Mouse (Mus musculus) ES-E14 (cell line): ENCODE results near the gene Gm10570. TPM values are rescaled to one million over a fixed set of nuclear protein-coding genes. Genes with fewer than 3 reads are reported as not detected.

Experiments
- DNase-seq: peaks from one replicate; pipeline ENCODE4 v3.0.0-alpha.2; 2013; ENCODE audit warnings: low read depth, low spot score
- H3K27ac ChIP-seq: 2 replicates; pipeline ENCODE4 v1.5.1; 2012; ENCODE audit warnings: low read depth, mild to moderate bottlenecking, low read length, moderate library complexity, mixed read lengths; ENCODE audit not compliant: poor library complexity, insufficient read depth, severe bottlenecking
- H3K36me3 ChIP-seq: 2 replicates; pipeline ENCODE4 v1.6.1; 2012; ENCODE audit warnings: mild to moderate bottlenecking, low read length, moderate library complexity, mixed read lengths; ENCODE audit not compliant: control insufficient read depth, poor library complexity, insufficient read depth, severe bottlenecking
- H3K4me1 ChIP-seq, 2 experiments: fragments of 150-350 bp in 1 of 2; sonication (generic) in 1 of 2; 2 replicates each; pipeline ENCODE4 v1.6.1; 2012; ENCODE audit warnings: low read length in 2 of 2, mild to moderate bottlenecking in 1 of 2, mixed read lengths in 1 of 2; ENCODE audit not compliant: control insufficient read depth in 2 of 2, insufficient read depth in 2 of 2, poor library complexity in 1 of 2
- H3K4me3 ChIP-seq, 2 experiments: fragments of 150-350 bp in 1 of 2; sonication (generic) in 1 of 2; 2 replicates each; pipeline ENCODE4 v1.5.1; 2012; ENCODE audit warnings: low read length in 2 of 2, low read depth in 1 of 2, mild to moderate bottlenecking in 1 of 2, mixed read lengths in 1 of 2; ENCODE audit not compliant: insufficient read depth in 1 of 2, poor library complexity in 1 of 2, severe bottlenecking in 1 of 2
- H3K9ac ChIP-seq: 2 replicates; pipeline ENCODE4 v1.6.1; 2012; ENCODE audit warnings: low read depth, mild to moderate bottlenecking, low read length, mixed read lengths; ENCODE audit not compliant: poor library complexity, insufficient read depth, severe bottlenecking
- H3K9me3 ChIP-seq: fragments of 150-350 bp; sonication (generic); 2 replicates; pipeline ENCODE4 v1.6.1; 2012; ENCODE audit warnings: low read depth, mild to moderate bottlenecking, low read length; ENCODE audit not compliant: control insufficient read depth, insufficient read depth
- CHD2 ChIP-seq: IDR thresholded peaks from 2 replicates; pipeline ENCODE4 v1.6.1; 2014; ENCODE audit warnings: mild to moderate bottlenecking, low read depth, low read length, inconsistent platforms
- HCFC1 ChIP-seq: IDR thresholded peaks from 2 replicates; pipeline ENCODE4 v1.6.1; 2012; ENCODE audit warnings: low read length, inconsistent platforms, borderline replicate concordance; ENCODE audit not compliant: insufficient read depth
- MAFK ChIP-seq: IDR thresholded peaks from 2 replicates; pipeline ENCODE4 v1.6.1; 2014; ENCODE audit warnings: mild to moderate bottlenecking, low read depth, low read length, inconsistent platforms; ENCODE audit not compliant: insufficient read depth
- ZC3H11A ChIP-seq: IDR thresholded peaks from 2 replicates; pipeline ENCODE4 v1.6.1; 2012; ENCODE audit warnings: low read depth, mild to moderate bottlenecking, inconsistent platforms, low read length, borderline replicate concordance
- ZNF384 ChIP-seq: IDR thresholded peaks from 2 replicates; pipeline ENCODE4 v1.6.1; 2012; ENCODE audit warnings: low read depth, low read length, inconsistent platforms
- in situ Hi-C, 2 experiments: fragments of 600-800 bp; cut with MboI; formaldehyde crosslinking; loops; one replicate each; pipeline ENCODE4 v1.15.1; 2025; ENCODE audit warnings: low sequenced_read_pairs in 2 of 2, inconsistent platforms in 1 of 2; ENCODE audit not compliant: unreplicated experiment in 2 of 2
- total RNA-seq: library from RNA; depleted of rRNA; stranded (reverse); fragments of 300-350 nt; gene quantifications from 2 replicates; pipeline ENCODE4 v1.2.3, GENCODE M21; 2012

Gene Gm10570
- total RNA-seq, 1 experiment: 0.49 TPM

- Histone ChIP-seq H3K27ac (no peak overlapping the region), H3K36me3 (no peaks in the 10 kb centered on the region), H3K4me3 (peak overlapping the region; percentile 82 to 92), H3K4me1 (peaks cover 0 to 5% of the 10 kb centered on the region in 2 experiments; a peak in 3 of 4 replicates), H3K9ac (peak overlapping the region; percentile 69), H3K9me3 (no peaks in the 10 kb centered on the region)
- in situ Hi-C loops: no loop called here
- no peak for DNase-seq
- TF ChIP-seq ZC3H11A (no peak), ZNF384 (no peak), CHD2 (no peak), MAFK (no peak), HCFC1 (no peak)
Observed at GRCm38 (mm10) chr4:130275016-130275822, 33.3 kb downstream of the Gm10570 start.

GRCm38 (mm10) chr4:130274346-130275015, 34.0 kb downstream of the Gm10570 start:
- peak overlapping the region; percentile 69 for H3K9ac ChIP-seq
- H3K36me3 ChIP-seq: no peaks in the 10 kb centered on the region
- no peak overlapping the region for H3K27ac ChIP-seq
- H3K4me1 ChIP-seq: peaks cover 0 to 5% of the 10 kb centered on the region in 2 experiments; a peak in 3 of 4 replicates
- in situ Hi-C loops: no loop called here
- no peaks in the 10 kb centered on the region for H3K9me3 ChIP-seq
- peak overlapping the region; percentile 82 to 92 for H3K4me3 ChIP-seq
- TF ChIP-seq ZC3H11A (no peak), MAFK (no peak), ZNF384 (no peak)
- no peak for DNase-seq

DNA sequence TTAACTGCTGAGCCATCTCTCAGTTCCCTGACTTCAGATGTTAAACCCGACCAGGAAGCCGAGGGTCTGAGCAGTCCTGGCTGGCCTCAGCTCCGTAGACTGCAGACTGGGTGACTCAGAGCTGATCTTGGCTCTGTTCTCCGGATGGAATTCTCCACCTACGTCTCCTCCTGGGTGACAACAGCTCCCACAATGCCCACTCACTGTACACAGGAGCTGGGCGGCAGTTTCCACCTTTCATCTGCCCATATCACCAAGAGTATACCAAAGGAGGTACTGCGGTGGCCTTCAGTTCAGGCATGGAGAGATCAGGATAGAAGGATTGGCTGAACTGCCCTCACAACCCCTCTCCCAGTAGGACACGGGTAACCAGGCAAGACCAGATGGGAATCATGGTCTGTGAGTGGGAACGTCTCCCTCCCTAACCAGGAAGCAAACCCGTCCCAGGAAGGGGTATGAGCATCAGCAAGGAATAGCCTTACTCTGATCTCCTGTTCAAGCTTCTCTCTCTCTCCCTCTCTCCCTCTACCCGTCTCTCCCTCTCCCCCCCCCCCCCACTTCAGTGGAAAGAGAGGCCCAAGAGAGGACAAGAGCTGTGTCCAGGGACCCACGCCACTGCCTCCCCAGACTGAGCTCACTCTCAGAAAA, 34.7 kb downstream of the Gm10570 start:
- in situ Hi-C loops: no loop called here
- peak overlapping the region; percentile 2 to 92; a peak in 3 of 4 replicates for H3K4me3 ChIP-seq
- no peaks in the 10 kb centered on the region for H3K36me3 ChIP-seq
- H3K27ac ChIP-seq: no peak overlapping the region
- TF ChIP-seq MAFK: no peak
- no peak for TF ChIP-seq HCFC1
- no peak for TF ChIP-seq ZNF384
- TF ChIP-seq CHD2: no peak
- no peak for TF ChIP-seq ZC3H11A
- H3K9me3 ChIP-seq: no peaks in the 10 kb centered on the region
- no peak overlapping the region for H3K9ac ChIP-seq
- H3K4me1 ChIP-seq: peaks cover 0 to 5% of the 10 kb centered on the region in 2 experiments; a peak in 3 of 4 replicates
- DNase-seq: no peak

DNA sequence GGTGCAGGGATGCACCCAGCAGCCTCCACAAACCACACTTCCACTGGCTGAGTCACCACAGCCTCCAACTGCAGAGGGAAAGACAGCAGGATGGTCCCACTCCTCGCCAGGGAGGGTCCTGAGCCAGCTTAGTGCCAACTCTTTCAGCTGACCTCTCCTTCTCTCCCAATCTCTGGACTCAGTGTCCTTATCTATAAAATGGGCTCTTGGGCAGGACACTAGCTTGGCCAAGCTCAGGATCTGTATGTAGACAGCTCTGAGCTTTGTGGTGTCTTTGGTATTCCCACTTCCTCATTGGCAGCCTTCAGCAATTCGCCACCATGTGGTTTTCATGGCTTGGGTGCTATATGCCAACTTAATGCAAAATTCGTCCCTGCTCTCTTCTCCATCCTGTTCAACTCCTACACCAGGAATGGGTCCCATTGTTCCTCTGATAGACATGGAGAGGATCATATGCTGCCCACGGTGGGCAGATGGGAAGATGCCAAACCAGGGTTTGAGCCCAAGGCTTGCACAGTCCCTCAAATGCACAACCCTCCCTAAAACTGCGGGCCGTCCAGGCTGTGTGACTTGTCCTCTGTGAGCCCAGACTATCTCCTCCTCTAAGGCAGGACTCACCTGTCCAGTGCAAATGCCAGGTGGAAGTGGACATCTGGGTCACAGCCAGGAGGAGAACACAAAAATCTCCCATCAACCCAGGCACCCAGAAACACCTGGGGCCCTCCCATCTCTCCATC, 37.7 kb downstream of the Gm10570 start:
- TF ChIP-seq MAFK (no peak), ZC3H11A (no peak), ZNF384 (no peak), CHD2 (no peak), HCFC1 (no peak)
- H3K9me3 ChIP-seq: no peaks in the 10 kb centered on the region
- H3K36me3 ChIP-seq: no peaks in the 10 kb centered on the region
- peaks cover 3 to 22% of the 10 kb centered on the region in 2 experiments; a peak in 3 of 4 replicates for H3K4me1 ChIP-seq
- DNase-seq: no peak
- no peak overlapping the region for H3K4me3 ChIP-seq
- no peak overlapping the region for H3K9ac ChIP-seq
- no peak overlapping the region for H3K27ac ChIP-seq
- in situ Hi-C loops: no loop called here
